Mouse (Mus musculus) embryo, embryonic 9.5 days (tissue): ENCODE results near the gene Trank1.
A peak's percentile ranks its signal among the peaks of the same experiment; 100 is the strongest.

Experiments
- DNase-seq: peaks from one replicate; pipeline ENCODE4 v3.0.0-alpha.2; 2017; ENCODE audit errors: extremely low spot score

Trank1 gene

GRCm38 (mm10) chr9:111425113-111425512 lies 113.6 kb downstream of the Trank1 start:
- DNase-seq, result no peak

GRCm38 (mm10) chr9:111425952-111426351 lies 114.4 kb downstream of the Trank1 start:
- no peak for DNase-seq

GRCm38 (mm10) chr9:111427891-111428555 lies 116.5 kb downstream of the Trank1 start:
- DNase-seq, result no peak

- no peak for DNase-seq
Measured at GRCm38 (mm10) chr9:111428698-111429362, 117.3 kb downstream of the Trank1 start.

GRCm38 (mm10) chr9:111429363-111429750 lies 117.8 kb downstream of the Trank1 start:
- no peak for DNase-seq

- no peak for DNase-seq
Measured at GRCm38 (mm10) chr9:111435429-111435828, 123.9 kb downstream of the Trank1 start.

GRCm38 (mm10) chr9:111438904-111439835 lies 127.6 kb downstream of the Trank1 start, which contains the start of gene Dclk3:
Gene Dclk3 (plus strand): TSS chr9:111439081.
- DNase-seq, result peak; percentile 41

GRCm38 (mm10) chr9:111439836-111440201 lies 128.3 kb downstream of the Trank1 start:
- DNase-seq, result no peak

- no peak for DNase-seq
Measured at GRCm38 (mm10) chr9:111440446-111440845, 128.9 kb downstream of the Trank1 start.

GRCm38 (mm10) chr9:111441151-111441550 lies 129.6 kb downstream of the Trank1 start:
- no peak for DNase-seq
